Mouse (Mus musculus): ENCODE results near the gene Olfr826. TPM values are rescaled to one million over a fixed set of nuclear protein-coding genes. Genes with fewer than 3 reads are reported as not detected.
"Not testable (repeated sequence)": the region's sequence is repeated elsewhere in the genome, so short reads cannot be mapped to it uniquely, and the experiment has no call there.

Gene Olfr826
- polyA plus RNA-seq, 1 experiment from 2014 or later: not detected

GRCm38 (mm10) chr10:130134811-130135210 is 49.2 kb downstream of the Olfr826 start:
- Histone ChIP-seq H3K36me3 (ENCODE audit: control insufficient read depth, insufficient read depth, low read length) (no peaks in the 10 kb centered on the region), H3K9me3 (ENCODE audit: control insufficient read depth, low read length) (no peaks in the 10 kb centered on the region), H3K4me2 (ENCODE audit: low read depth, low read length) (no peak overlapping the region), H3K9ac (ENCODE audit: low read length) (no peak overlapping the region), H3K27ac (ENCODE audit: low read length) (no peak overlapping the region), H3K4me3 (ENCODE audit: low read length) (no peak overlapping the region), H3K4me1 (replicated peaks; ENCODE audit: control insufficient read depth, insufficient read depth, low read length) (no peaks in the 10 kb centered on the region), H3K27me3 (ENCODE audit: control insufficient read depth, insufficient read depth, low read depth, low read length) (no peaks in the 10 kb centered on the region)
- no peak for ATAC-seq (ENCODE audit: low read depth)

DNA sequence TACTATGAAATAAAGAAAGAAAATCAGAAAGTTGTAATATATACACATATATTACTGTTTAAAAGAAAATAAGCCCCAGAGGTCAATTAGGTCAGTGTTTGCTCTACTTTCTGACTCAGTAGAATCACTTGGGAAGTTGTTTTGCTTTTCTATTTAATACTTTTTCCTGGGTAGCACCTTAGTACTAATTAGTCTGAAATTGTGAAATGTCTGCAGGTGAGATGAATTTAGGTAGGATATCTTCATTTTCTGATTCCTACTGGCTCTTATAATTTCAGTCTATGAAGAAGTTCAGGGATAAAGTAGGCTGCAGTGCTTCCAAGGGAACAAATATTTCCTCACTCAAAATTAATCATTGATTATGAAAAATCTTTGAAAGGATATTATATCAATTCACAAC is 54.1 kb downstream of the Olfr826 start, which contains the start of gene Olfr824:
Olfr824 (minus strand) TSS at position 101 of the 400 bp plus-strand sequence.
- H3K9me3 ChIP-seq (ENCODE audit: control insufficient read depth, low read length); H3K4me1 ChIP-seq (replicated peaks; ENCODE audit: control insufficient read depth, insufficient read depth, low read length); H3K4me2 ChIP-seq (ENCODE audit: low read depth, low read length); H3K27me3 ChIP-seq (ENCODE audit: control insufficient read depth, insufficient read depth, low read depth, low read length); H3K27ac ChIP-seq (ENCODE audit: low read length); H3K36me3 ChIP-seq (ENCODE audit: control insufficient read depth, insufficient read depth, low read length); H3K9ac ChIP-seq (ENCODE audit: low read length); ATAC-seq (ENCODE audit: low read depth); H3K4me3 ChIP-seq (ENCODE audit: low read length): not testable (repeated sequence)

Other genes with a start within 250 kb of the Olfr826 start
- gene Olfr818, start 235.1 kb downstream of the Olfr826 start, polyA plus RNA-seq (2015; fragmentation: Nextera tagmentation; extraction: Ambion mirVana): not detected in 2 replicates
- gene Olfr819, start 216.9 kb downstream of the Olfr826 start, polyA plus RNA-seq (2015; fragmentation: Nextera tagmentation; extraction: Ambion mirVana): not detected in 2 replicates
- not detected in 2 replicates for gene Olfr247, start 208.0 kb downstream of the Olfr826 start, polyA plus RNA-seq (2015; fragmentation: Nextera tagmentation; extraction: Ambion mirVana)
- gene Gm10310, start 199.1 kb downstream of the Olfr826 start, polyA plus RNA-seq (2015; fragmentation: Nextera tagmentation; extraction: Ambion mirVana): not detected in 2 replicates
- not detected in 2 replicates for gene Olfr820, start 171.6 kb downstream of the Olfr826 start, polyA plus RNA-seq (2015; fragmentation: Nextera tagmentation; extraction: Ambion mirVana)
- gene Olfr821, start 153.8 kb downstream of the Olfr826 start, polyA plus RNA-seq (2015; fragmentation: Nextera tagmentation; extraction: Ambion mirVana): not detected in 2 replicates
- not detected in 2 replicates for gene Olfr822, start 113.0 kb downstream of the Olfr826 start, polyA plus RNA-seq (2015; fragmentation: Nextera tagmentation; extraction: Ambion mirVana)
- not detected in 2 replicates for gene Olfr823, start 68.8 kb downstream of the Olfr826 start, polyA plus RNA-seq (2015; fragmentation: Nextera tagmentation; extraction: Ambion mirVana)
- not detected in 2 replicates for gene Olfr824, start 54.2 kb downstream of the Olfr826 start, polyA plus RNA-seq (2015; fragmentation: Nextera tagmentation; extraction: Ambion mirVana)
- gene Olfr825, start 17.4 kb downstream of the Olfr826 start, polyA plus RNA-seq (2015; fragmentation: Nextera tagmentation; extraction: Ambion mirVana): not detected in 2 replicates
- not detected in 2 replicates for gene Olfr827, start 30.2 kb upstream of the Olfr826 start, polyA plus RNA-seq (2015; fragmentation: Nextera tagmentation; extraction: Ambion mirVana)
- gene Neurod4, start 96.1 kb upstream of the Olfr826 start, polyA plus RNA-seq (2015; fragmentation: Nextera tagmentation; extraction: Ambion mirVana): not detected in 2 replicates
- gene Tespa1, start 138.7 kb upstream of the Olfr826 start, polyA plus RNA-seq (2015; fragmentation: Nextera tagmentation; extraction: Ambion mirVana): 0.82 and 1.2 TPM in 2 replicates
- gene Vmn2r84, start 210.1 kb upstream of the Olfr826 start, polyA plus RNA-seq (2015; fragmentation: Nextera tagmentation; extraction: Ambion mirVana): 0.03 TPM in 1 of 2 replicates, not detected in the other
- not detected in 2 replicates for gene Vmn2r85, start 245.5 kb upstream of the Olfr826 start, polyA plus RNA-seq (2015; fragmentation: Nextera tagmentation; extraction: Ambion mirVana)

Data from lung, embryonic 16.5 days (tissue).